Mouse (Mus musculus) thymus, adult 2 months (tissue): ENCODE measurements around the gene Gsc.

Experiments used
- CTCF ChIP-seq: fragments of 200-500 bp; IDR thresholded peaks from 2 replicates; pipeline ENCODE4 v1.5.1; 2012; ENCODE audit warnings: mild to moderate bottlenecking, control low read depth, low read length, moderate library complexity, borderline replicate concordance; ENCODE audit not compliant: control insufficient read depth, poor library complexity, insufficient read depth; ENCODE audit errors: extremely low read depth
- POLR2A ChIP-seq: fragments of 200-500 bp; IDR thresholded peaks from 2 replicates; pipeline ENCODE4 v1.6.1; 2012; ENCODE audit warnings: mild to moderate bottlenecking, low read length, control low read depth, moderate library complexity; ENCODE audit not compliant: control insufficient read depth, poor library complexity, insufficient read depth; ENCODE audit errors: extremely low read depth

GRCm38 (mm10) chr12:104448099-104448498, 25.0 kb downstream of the Gsc start:
- TF ChIP-seq POLR2A (no peak), CTCF (peak; percentile 78)
